Comparison of ENCODE assay signal across 15 mouse cellular contexts in genomic region chr3:55406616-55407015, GRCm38 (mm10).
"Had no signal": no experiment of that assay in that cellular context is flagged by ENCODE, and none has a peak within 500 bp of the region (broad histone marks: within the 10 kb centered on the region; RNA-seq: fewer than 3 reads in every experiment).

No protein-coding gene starts in this region.

- H3K4me2 ChIP-seq: lung, embryonic 15.5 days; midbrain, embryonic 11.5 days; midbrain, embryonic 13.5 days; midbrain, embryonic 15.5 days; neural tube, embryonic 12.5 days had no signal

- H3K27me3 ChIP-seq: lung, embryonic 15.5 days; megakaryocyte, embryonic 14.5 days; midbrain, embryonic 13.5 days; midbrain, embryonic 15.5 days; neural tube, embryonic 12.5 days had no signal

- H3K27ac ChIP-seq: lung, embryonic 15.5 days; macrophage; midbrain, embryonic 13.5 days; midbrain, embryonic 15.5 days; neural tube, embryonic 12.5 days had no signal

- H3K36me3 ChIP-seq: lung, embryonic 15.5 days; midbrain, embryonic 15.5 days; neural tube, embryonic 12.5 days had no signal

- H3K9me3 ChIP-seq: lung, embryonic 15.5 days; midbrain, embryonic 13.5 days; midbrain, embryonic 15.5 days; neural tube, embryonic 12.5 days had no signal

- H3K9ac ChIP-seq: lung, embryonic 15.5 days; midbrain, embryonic 13.5 days; midbrain, embryonic 15.5 days; neural tube, embryonic 12.5 days had no signal

- DNase-seq: lung, adult 2 months; lung, postnatal 14 days; lung, postnatal 36 days; right cerebral cortex, postnatal 14 days; thymus, adult 18-20 months; thymus, postnatal 14 days; thymus, postnatal 36 days had no signal

- H3K4me1 ChIP-seq: lung, embryonic 15.5 days; megakaryocyte, embryonic 14.5 days; midbrain, embryonic 13.5 days; midbrain, embryonic 15.5 days; neural tube, embryonic 12.5 days had no signal

- ATAC-seq: lung, postnatal 0 days; midbrain, embryonic 13.5 days; midbrain, embryonic 15.5 days had no signal

- H3K4me3 ChIP-seq: lung, embryonic 15.5 days; megakaryocyte, embryonic 14.5 days; midbrain, embryonic 13.5 days; midbrain, embryonic 15.5 days; neural tube, embryonic 12.5 days had no signal
